Mouse (Mus musculus) testis, postnatal 10 days (tissue): ENCODE results near the gene Macrod1.

ENCODE experiments used
- DNase-seq: peaks from one replicate; pipeline ENCODE4 v3.0.0; 2021; ENCODE audit warnings: low spot score

Macrod1 gene

DNA sequence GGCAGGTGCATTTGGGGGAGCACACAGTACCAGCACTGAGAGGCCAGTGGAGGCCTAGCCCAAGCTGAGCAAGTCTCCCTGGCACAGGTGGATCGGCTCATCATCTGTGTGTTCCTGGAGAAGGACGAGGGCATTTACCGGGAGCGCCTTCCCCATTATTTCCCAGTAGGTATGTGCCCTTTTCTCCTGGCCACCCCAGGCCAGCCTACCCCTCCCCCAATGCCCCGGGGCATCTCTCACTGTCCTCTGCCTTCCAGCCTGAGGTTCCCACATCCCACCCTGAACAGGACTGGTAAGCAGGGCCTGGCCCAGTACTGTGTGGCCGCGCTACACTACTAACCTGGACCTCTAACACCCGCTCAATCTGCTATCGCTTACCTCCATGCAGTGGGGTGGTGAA lies 140.8 kb downstream of the Macrod1 start:
- DNase-seq: peak; percentile 59

DNA sequence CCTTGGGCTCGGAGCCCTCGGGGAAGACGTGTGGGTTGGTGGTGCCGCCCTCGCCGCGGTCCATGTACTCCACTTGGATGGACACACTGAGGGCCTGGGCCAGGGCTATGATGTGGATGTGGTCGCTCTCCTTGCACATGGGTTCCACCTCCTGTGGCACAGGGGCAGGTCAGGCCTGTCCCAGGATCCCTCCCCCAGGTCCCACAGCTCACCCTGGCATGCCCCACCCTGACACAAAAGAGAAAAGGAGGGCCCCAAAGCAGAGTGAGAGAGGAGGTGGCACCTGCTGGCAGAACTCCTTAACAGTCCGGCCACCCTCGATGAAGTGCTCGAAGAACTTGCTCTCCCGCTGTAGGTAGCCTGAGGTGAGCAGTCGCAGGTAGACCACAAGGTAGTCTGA lies 142.5 kb downstream of the Macrod1 start:
- no peak for DNase-seq

DNA sequence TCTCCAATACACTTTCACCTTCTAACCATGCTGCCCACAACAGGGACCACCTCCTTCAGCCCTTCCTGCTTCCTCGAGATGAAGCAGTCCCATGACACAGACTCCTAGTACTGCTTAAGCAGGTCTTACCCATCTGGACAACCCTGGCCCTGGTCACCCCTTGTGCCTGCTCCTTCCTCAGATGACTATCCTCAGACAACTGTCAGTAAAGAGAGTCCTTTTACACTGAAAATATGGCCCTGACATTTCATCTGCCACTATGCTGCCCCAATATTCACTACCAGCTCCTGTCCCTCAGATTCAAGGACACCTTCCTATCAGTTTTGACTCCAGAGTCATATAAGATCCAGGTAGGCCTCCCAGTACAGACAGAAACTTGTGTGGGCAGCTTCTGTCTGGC lies 143.8 kb downstream of the Macrod1 start:
- no peak for DNase-seq

DNA sequence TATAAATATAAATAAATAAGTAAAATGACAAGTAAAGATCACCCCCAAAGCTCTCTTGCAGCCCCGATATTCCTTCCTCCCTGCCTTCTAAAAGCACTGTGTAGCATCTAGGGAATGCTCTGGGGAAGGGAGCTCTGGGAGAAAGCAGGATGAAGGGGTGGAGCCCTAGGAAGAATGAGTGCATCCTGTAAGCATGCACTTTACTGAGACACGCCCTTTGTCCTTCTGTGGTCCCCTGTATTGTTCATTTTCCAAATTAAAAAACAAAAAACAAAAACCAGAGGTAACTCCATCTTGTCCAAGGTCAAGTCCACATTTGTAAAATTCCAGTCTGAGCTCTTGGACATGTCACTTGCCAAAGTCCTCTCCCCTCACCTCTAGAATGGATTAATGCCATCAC lies 148.3 kb downstream of the Macrod1 start:
- DNase-seq: no peak

DNA sequence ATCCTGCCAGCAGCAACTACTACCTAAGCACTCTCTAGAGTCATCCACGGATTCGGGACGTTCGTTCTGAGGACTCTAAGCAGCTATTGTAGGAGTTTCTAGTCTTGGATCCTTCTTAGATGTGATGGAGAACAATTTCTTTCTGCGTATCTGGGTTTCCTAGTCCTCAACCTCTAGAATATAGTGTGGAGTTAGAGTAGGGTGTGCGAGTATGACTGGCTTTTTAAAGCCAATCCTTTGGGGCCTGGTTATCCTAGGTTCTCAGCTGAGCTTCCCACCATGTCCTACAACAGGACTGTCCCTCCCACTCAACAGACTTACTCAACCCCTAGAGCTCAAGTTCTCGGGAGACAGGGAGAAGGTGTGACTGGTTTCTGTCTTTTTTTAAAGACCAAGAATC lies 148.7 kb downstream of the Macrod1 start:
- DNase-seq: no peak

GRCm38 (mm10) chr19:7205753-7206736 lies 149.4 kb downstream of the Macrod1 start, which contains the start of gene Otub1:
Gene Otub1 (minus strand): TSS chr19:7206316.
- DNase-seq: peak; percentile 95

DNA sequence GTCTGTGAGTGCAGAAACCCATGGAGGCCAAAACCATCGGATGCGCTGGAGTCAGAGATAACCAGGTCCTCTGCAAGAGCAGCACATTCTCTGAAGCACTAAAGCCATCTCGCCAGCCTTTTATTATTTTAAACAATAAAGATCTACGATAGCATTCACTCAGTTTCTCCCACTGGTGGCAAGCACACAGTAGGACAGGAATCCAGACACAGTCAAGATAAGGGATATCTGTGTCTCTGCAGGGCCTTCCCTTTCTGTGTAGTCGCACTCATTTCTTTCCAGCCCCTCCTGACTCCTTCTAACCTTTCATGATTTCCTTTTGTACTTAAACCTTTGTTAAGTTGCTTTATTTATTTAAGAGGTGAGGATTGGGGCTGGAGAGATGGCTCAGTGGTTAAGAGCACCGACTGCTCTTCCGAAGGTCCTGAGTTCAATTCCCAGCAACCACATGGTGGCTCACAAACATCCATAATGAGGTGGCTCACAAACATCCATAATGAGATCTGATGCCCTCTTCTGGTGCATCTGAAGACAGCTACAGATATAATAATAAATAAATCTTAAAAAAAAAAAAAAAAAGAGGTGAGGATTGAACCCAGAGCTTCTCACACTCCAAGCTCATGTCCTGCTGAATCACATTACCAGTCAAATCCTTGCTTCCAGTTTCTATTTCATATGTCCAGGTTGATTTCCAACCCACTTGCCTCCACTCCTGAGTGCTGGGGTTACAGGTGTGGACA lies 153.5 kb downstream of the Macrod1 start:
- DNase-seq: no peak

DNA sequence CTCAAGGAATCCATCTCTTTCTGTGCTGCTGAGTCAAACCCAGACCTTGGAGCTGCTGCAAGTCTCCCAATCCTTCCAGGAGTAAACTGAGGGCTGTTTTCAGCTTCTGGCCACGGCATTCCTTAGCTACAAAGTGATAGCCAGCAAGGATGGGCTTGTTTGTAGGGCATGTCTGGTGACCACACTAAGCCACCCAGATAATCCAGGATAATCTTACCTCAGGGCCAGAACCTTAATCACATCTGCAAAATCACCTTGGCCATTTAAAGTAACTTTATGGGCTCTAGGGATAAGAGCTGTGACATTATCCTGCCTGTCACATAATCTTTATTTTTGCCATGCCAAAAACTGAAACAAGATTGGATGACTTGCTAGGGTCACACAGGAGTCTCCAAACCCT lies 155.6 kb downstream of the Macrod1 start:
- DNase-seq: no peak

DNA sequence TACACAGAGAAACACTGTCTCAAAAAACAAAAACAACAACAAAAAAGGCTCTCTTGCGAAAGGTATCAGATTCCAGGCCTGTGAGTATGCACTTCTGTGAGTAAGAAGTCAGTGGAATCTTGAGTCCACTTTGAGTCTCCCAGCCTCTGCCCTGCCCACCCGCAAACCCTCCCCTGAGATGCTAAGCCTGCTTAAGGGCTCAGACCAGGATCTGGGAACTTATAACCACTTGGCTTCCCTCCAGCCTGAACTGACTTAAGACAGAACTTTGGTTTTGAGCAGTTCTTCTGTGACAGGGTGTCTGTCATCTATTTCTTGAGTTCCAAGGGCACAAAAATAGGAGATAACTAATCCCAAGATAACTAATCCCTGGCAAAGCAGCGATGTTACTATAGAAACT lies 156.4 kb downstream of the Macrod1 start:
- DNase-seq: no peak

DNA sequence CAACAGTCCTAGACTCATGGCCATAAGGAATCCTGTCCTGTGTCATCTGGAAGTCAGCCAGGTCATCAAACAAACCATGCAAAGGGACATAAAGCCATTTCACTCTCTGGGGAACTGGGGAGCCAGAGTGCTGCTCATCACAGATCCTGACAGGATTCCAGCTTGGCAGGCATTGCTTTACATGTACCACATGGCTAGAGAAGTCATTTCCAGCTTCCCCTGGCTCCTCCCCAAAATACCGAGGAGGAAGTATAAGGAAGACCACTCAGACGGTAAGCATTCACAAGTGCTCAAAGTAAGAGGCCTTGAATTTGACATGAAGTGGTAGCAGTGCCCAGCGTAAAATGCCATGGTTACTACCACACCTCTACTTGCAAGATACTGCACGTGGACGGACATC lies 157.9 kb downstream of the Macrod1 start:
- no peak for DNase-seq

DNA sequence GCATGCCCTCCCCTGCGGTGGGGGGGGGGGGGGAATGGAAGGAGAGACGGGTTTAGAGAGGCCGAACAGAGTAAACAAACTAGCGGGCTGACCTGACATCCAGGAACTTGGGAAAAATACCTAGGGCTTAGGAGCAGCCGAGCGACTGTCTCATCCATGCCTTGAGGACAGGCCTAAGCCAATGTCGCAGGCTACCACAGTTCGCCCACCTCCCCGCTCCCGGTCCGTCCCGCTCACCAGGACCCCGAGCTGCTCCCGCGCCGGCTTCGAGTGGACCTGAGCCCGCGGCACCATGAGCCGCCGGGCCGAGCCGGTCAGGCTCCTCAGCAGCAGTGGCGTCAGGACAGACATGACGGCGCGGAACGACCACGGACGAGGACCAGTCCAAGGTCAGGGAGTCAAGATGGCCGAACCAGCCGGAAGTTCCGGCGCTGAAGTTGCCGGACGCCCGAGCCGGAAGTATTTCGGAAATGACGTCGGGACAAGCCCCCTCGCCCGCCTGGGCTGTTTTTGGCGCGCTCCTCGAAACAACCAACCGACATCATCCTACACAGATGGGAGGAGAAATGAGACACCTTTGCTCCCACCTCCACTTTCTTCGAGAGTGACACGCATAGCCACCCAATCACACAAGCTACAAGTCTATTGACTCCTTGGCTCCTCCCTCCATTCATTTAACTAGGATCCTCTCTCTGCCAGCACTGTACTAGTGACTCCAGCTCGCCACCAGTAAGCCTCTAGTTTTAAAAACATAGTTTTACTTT lies 160.7 kb downstream of the Macrod1 start, which contains the start of gene Cox8a:
TSS of gene Cox8a (minus strand) at position 455 of the 764 bp plus-strand sequence.
- DNase-seq: peak; percentile 93

DNA sequence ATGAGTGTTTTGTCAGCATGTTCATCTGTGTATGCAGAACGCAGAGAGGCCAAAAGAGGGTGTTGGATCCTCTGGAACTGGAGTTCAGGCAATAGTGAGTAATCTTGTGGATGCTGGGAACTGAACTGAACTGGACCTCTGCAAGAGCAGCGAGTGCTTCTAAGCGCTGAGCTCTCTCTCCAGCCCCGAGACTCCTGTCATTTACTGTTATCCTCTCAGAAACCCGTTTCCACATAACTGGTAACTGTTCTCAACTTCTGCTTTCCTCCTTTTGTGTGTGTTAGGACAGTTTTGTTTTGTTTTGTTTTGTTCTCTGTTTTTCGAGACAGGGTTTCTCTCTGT lies 161.3 kb downstream of the Macrod1 start:
- no peak for DNase-seq

DNA sequence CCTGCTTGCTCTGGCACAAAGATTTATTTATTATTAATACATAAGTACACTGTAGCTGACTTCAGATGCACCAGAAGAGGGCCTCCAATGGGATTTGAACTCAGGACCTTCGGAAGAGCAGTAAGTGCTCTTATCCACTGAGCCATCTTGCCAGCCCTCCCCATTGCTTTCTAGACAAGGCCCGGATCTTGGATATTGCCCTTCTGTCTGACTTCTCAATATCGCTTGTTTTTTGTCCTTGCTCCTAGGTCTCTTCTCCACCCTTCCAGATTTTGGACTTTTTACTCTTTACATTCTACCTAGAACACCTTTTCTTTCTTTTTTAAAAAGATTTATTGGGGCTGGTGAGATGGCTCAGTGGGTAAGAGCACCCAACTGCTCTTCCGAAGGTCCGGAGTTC lies 162.1 kb downstream of the Macrod1 start:
- no peak for DNase-seq

DNA sequence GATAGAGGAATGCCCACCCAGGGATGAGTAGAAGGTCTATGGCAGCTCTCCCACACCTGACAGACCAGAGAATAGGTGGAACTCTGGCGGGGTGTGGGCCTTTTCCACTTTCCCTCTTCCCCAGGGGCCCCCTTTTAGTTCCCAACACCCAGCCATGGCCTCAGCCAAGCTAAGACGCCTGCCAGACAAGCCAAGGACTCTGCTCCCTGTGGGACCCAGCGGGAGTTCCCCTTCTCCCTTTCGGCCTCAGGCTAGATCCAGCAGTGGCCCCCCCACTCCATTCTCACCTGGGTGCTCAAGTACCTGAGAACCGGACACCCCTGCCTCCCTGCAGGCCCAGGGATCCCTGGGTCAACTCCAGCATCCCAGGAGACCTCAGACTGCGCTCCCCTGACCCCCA lies 165.6 kb downstream of the Macrod1 start:
- DNase-seq: no peak

DNA sequence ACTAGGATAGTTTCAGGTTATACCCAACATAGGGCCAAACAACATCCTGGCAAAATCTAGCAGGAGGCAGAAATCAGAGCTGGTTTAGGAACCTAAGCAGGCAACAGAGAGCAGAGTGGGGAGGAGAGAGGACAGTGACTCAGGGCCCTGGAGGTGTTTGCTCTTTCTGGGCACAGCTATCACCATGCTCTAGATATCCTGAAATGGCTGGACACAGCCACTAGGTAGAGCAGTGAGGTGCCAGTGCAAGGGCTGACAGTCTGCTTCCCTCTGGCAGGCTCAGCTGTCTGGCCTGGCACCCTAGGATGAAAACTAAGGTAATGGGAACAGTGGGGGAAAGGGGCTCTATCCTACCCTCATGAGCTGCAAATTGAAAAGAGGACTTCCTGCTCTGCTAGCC lies 166.9 kb downstream of the Macrod1 start:
- DNase-seq: no peak

- DNase-seq: no peak
Observed at GRCm38 (mm10) chr19:7224253-7224652, 167.6 kb downstream of the Macrod1 start.

DNA sequence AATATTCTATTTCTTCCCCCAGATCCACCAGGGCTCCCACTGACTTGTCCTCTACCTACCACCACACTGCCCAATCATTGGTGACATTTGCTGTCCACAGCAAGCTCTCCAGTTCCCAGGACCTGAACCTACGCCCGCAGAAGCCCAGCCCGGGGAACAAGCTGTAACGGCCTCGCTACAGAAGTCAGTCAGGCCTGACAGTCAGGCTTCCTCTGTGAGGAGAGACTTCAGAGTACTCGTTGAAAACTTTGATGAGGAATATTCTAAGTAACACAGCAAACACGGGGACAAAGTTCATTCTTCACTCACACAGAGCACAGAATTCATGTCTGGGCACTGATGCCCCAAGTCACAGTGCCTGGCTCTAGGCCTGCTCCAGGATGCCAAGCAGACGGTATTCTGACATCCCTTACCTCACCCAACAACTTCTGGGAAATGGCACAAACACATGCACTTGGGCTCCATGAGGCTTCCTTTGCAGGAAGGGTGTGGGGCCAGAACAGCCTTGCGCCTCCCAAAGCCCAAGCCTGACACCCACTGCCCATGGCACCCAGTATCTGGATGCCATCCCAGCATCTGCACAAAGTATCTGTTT lies 168.6 kb downstream of the Macrod1 start:
- DNase-seq: no peak

DNA sequence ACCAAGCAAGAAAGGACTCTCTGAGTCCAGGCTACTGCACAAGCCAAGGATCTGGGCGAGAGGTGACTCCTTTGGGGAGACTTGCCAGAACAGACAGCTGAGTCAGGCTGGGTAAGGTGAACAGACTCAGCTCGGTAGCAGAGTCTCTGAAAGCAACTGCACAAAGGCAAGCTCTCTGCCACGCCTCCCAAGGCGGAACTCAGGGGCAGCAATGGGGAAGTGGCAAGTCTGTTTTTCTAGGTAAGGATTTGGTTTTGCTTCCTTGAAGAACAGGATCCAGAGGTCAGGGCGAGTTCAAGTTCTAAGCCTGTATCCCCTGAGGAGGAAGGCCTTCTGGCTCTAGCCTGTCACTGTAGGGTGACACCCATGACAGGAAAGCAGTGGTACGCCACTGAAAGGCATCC lies 169.9 kb downstream of the Macrod1 start:
- DNase-seq: no peak

DNA sequence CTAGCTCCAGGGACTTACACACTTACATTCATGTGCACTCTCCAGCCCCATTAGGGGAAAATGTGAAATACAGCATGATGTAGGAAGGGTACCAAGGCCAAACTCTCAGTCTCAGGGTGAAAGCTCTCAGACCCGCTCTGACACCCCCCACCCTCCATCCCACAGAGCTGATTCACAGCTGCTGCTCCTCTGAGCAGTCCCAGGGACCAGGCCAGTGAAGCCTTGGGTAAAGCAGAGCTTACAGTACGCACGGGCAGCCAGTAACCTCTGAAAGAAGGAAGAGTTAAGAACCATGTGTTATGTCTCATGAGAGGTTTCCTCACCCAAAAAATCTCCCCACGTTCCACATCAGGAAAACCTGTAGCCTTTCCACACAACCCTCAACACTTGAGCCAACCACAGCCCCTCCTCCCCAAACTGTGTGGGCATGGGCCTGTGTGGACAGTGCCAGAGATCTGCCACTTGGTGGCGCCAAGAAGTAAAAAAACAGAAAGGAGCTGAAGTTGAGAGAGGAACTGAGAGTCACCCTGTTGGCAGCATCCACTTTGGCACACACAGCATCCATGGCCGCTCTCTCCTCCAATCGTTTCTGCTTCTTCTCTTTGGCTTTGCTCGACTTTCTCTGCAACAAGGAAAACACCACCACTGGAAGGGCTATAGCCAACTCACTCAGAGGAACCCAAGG lies 178.1 kb downstream of the Macrod1 start:
- DNase-seq: peak; percentile 84

DNA sequence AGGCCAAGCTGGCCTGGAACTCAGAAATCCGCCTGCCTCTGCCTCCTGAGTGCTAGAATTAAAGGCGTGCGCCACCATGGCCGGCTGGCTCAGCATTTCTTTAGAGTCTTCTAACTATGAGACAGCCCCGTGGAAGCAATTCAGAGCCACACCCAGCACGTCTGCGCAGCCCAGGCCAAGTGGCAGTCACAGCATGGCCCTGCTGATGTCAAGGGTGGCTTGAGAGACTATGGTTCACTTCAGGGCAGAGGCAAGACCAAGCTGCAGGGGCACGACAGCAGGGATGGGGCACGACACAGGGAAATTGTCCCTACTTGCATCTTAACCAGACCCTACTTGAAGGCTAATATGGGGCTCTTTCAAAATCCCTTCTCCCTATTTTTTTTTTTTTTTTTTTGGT lies 178.9 kb downstream of the Macrod1 start:
- DNase-seq: no peak

GRCm38 (mm10) chr19:7236011-7236410 lies 179.4 kb downstream of the Macrod1 start:
- DNase-seq: no peak
